Mouse (Mus musculus) cerebellum, postnatal 10 days (tissue): ENCODE data around the gene Ptprs.

Experiments used
- DNase-seq, 2 experiments: peaks; one replicate each; pipeline ENCODE4 v3.0.0; 2021; ENCODE audit warnings: mixed read lengths in 2 of 2

Ptprs gene

DNA sequence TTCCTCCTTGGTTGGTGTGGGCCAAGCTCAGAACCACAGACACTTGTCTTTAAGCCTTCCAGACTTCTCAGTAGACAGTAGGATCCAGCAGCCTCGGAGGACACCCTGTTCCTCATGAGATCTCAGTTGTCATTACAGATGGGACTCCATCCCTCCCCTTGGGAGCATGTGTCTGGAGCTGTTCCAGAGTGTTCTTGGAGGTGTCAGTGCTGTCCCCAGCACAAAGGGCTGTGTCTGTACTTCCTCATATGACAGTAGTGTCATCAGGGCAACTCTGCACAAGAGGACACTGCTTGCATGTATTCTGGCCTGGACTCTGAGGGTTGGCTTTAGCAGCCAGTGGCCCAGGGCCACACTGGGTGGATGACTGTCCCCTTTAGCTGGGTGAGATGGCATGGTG, 101.4 kb downstream of the Ptprs start:
- DNase-seq = peak in 1 of 2 experiments; percentile 59

DNA sequence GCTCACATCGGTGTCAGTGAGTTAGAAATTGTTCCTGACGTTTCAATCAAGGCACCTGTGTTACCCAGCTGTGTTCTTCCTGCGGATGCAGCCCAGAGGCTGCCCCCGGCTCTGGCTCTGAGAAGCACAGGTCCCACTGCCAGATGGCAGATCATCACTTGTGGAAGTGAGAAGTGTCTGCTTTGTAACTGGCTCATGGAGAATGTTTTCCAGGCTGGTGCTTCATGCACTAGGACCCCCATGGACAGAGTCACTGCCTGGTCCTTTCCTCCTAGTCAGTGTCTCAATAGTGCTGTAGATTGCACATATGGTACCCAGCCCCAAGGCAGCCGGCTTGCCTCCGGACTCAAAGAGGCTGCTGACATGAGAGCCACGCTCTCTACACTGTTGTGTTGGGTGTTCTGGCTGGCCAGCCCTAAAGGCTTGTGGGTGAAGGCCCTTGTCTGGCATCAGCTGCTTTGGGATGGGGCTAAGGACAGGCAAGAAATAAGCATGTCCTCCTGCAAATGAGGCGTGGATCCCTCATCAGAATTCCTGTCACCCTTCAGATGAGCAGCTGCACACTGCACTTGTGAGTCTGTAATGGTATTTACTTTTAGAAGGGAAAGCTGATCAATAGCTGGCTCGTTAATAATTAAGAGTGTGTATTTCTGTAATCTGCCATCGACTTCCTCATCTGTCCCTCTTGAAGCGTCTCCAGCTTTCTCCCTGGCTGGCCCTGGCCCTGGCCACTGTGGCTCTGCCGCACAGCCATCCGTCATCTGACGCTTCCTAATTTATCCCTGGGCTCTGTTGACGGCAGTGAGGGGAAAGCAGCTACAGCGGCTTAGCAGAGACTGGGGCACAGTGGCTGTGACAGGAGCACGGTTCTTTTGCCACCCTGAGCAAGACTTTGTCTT, 102.9 kb downstream of the Ptprs start:
- DNase-seq = peak; percentile 61 to 64

DNA sequence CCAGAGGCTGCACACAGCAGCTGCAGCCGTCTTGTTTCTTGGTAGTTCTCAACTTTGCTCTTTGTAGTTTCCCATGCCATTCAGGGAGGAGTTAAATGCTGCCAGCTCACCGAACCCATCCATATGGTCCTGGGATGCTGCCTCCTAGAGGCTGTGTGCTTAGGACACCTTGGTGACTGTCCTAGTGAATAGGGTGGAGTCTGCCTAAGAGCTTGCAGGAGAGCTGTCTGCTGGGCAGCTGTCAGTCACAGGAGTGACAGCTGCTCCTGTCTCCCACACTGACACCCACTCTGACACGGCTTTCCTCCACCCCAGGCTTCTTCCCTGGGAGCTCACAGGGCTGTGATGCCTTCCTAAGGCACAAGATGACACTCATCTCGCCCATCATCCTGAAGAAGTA, 104.2 kb downstream of the Ptprs start:
- DNase-seq = no peak

DNA sequence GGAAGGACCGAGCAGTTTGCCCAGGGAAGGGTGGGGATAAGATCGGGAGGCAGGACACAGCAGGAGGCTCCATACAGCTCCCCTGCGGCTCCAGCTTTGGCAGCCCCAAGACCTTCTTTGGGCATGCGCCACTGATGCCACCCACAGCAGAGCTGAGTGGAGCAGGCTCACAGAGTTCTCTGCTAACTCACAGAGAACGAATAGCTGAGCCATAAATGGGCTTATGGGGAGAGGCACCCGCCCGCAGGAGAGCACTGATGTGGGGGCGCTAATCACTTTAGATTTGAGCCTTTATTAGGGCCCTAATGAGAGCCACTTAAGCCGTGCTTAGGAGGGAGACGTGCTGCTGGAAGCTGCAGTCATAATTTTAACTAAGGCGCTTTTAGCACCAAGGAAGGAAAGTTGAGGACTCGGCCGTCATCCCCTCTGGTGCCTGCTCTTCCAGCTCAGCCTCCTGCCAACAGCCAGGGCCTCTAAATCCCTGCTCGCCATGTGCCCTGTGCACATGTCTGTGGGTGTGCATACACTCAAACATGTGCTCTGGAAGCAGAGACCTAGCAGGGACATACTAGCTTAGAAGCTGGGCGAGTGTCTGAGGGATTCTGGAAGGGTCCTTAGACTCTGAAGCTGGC, 105.1 kb downstream of the Ptprs start:
- peak in 1 of 2 experiments; percentile 40 for DNase-seq

DNA sequence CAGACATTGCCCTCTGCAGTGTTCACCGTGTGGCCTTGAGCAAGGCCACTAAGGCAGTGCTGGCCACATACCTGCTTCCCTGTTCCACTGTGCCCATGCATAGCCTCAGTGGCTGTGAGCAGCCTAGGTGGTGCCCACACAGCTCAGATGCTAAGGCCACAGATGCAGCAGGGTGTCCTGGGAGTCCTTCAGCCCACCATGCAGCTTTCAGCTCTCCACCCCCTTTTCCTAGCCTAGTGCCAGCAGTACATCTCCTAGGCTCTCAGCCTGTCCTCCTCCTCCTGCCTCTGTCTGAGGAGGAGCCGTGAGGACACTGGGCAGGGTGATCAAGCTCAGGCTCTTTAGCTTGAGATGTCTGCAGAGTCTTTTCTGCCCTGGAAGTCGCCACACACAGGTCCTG, 106.2 kb downstream of the Ptprs start:
- no peak for DNase-seq

DNA sequence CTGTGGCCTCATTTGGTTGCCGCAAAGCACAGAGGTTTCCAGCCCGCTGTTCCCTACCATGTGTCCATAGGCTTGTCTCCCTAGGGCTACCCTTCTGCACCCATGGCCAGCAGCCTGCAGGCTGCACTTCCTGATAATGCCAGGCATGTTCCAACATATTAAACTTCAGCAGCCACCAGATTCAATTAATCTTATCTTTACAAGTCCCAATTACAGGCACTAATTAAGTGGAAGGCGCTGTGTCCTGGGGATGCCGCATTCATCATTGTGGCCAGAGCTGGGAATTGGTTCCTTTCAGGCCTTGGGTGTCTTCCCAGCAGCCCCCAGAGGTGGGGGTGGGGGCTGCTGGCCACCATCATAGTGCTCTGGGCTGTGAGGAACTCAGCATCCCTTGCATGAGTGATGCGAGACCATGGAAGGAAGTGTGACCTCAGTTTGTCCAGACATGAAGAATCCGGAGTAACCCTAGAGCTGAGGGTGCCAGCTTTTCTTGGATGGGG, 107.9 kb downstream of the Ptprs start:
- no peak for DNase-seq

DNA sequence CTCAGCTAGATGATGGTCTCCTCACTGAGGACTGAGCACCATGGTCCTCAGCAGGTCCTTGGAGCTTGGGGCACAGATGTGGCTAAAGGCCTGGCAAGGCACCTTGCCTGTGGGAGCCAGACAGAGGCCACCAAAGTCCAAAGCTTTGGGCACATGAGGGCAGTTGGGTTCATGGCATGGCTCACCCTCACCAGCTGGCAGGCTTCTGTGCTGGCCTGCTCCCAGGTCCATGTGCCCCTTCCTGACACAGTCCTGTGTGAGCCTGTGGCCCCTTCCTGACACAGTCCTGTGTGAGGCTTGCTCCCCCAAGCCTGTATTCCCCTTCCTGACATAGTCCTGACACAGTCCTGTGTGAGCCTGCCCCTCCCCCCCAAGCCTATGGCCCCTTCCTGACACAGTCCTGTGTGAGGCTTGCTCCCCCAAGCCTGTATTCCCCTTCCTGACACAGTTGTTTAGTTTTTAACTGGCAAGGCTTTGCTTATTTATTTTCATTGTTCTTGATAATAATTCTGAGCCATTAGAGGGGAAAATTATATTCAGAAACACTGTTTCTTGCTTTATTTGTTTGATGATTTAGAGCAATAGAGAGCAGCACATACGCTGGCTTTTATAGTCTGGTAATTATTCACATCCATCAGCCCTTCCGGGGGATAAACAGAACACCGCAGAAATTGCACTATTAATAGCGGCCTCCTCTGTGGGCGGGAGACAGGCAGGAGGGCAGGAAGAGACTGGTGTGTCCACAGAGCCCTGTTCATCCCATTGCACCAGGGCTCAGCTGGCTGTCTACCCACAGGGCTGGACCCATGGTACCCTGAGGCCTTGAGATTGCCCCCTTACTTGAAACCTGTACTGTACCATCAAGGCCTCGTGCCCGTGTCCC, 110.3 kb downstream of the Ptprs start:
- peak in 1 of 2 experiments; percentile 47 for DNase-seq
